Mouse (Mus musculus) hindbrain, postnatal 0 days (tissue): ENCODE measurements at regions not wholly inside any gene's neighbourhood (a gene's known extent, or its start where the extent isn't known, plus 50 kb on each side); places are given as distances from the start of the nearest gene placed in this dataset.

Experiments used
- ATAC-seq: fragments of 200-750 bp; cut with Nextera tagmentation; 2 replicates; pipeline ENCODE4 v1.8.0; 2017; ENCODE audit warnings: mild to moderate bottlenecking, moderate TSS enrichment, moderate library complexity
- DNase-seq: peaks from one replicate; pipeline ENCODE4 v3.0.0-alpha.2; 2015; ENCODE audit warnings: low spot score
- H3K27ac ChIP-seq: fragments of 300-500 bp; sonication (generic); 2 replicates; pipeline ENCODE4 v1.5.1; 2014; ENCODE audit warnings: mild to moderate bottlenecking
- H3K27me3 ChIP-seq: fragments of 300-500 bp; sonication (generic); 2 replicates; pipeline ENCODE4 v1.6.1; 2014; ENCODE audit warnings: low read length, mixed read lengths; ENCODE audit not compliant: insufficient read depth
- H3K36me3 ChIP-seq: fragments of 300-500 bp; sonication (generic); 2 replicates; pipeline ENCODE4 v1.6.1; 2014; ENCODE audit warnings: low read length, mixed read lengths; ENCODE audit not compliant: insufficient read depth
- H3K4me1 ChIP-seq: fragments of 300-500 bp; sonication (generic); 2 replicates; pipeline ENCODE4 v1.6.1; 2014; ENCODE audit warnings: antibody characterized with exemption, low read length, mixed read lengths; ENCODE audit not compliant: insufficient read depth
- H3K4me2 ChIP-seq: fragments of 300-500 bp; sonication (generic); 2 replicates; pipeline ENCODE4 v1.6.1; 2014; ENCODE audit warnings: low read depth, mild to moderate bottlenecking, low read length, moderate library complexity, mixed read lengths
- H3K4me3 ChIP-seq: fragments of 300-500 bp; sonication (generic); 2 replicates; pipeline ENCODE4 v1.5.1; 2014; ENCODE audit warnings: low read length
- H3K9ac ChIP-seq: fragments of 300-500 bp; sonication (generic); replicated peaks from 2 replicates; pipeline ENCODE4 v1.6.1; 2014; ENCODE audit warnings: mild to moderate bottlenecking, low read length, moderate library complexity, mixed read lengths
- H3K9me3 ChIP-seq: fragments of 300-500 bp; sonication (generic); 2 replicates; pipeline ENCODE4 v1.6.1; 2016; ENCODE audit warnings: low read length, mixed read lengths
- CTCF ChIP-seq: IDR thresholded peaks from 2 replicates; pipeline ENCODE4 v1.5.1; 2016; ENCODE audit warnings: antibody characterized with exemption, control low read depth, low read depth
- WGBS: fragments of 180-500 bp; shearing (Covaris S2); extraction: QIAGEN DNeasy Blood & Tissue Kit; methylation state at CpG from one replicate; pipeline ENCODE4 v1.1.7; 2014; 5-methylcytosine and 5-hydroxymethylcytosine counted together

GRCm38 (mm10) chr5:64517241-64517640, 285.9 kb upstream of the Klf3 start:
- H3K4me1 ChIP-seq = no peaks in the 10 kb centered on the region
- H3K27ac ChIP-seq = no peak overlapping the region
- no peak for ATAC-seq
- TF ChIP-seq CTCF = no peak
- H3K27me3 ChIP-seq = no peaks in the 10 kb centered on the region
- no peak overlapping the region for H3K4me2 ChIP-seq
- no peaks in the 10 kb centered on the region for H3K9me3 ChIP-seq
- 91% methylated on average over 4 of the region's 4 CpGs for WGBS
- no peaks in the 10 kb centered on the region for H3K36me3 ChIP-seq
- no peak for DNase-seq
- no peak overlapping the region for H3K4me3 ChIP-seq
- no peak overlapping the region for H3K9ac ChIP-seq

- 39% methylated on average over 3 of the region's 3 CpGs for WGBS
- H3K4me2 ChIP-seq = no peak overlapping the region
- H3K27ac ChIP-seq = no peak overlapping the region
- no peak overlapping the region for H3K4me3 ChIP-seq
- no peaks in the 10 kb centered on the region for H3K4me1 ChIP-seq
- no peaks in the 10 kb centered on the region for H3K9me3 ChIP-seq
- DNase-seq (peak; percentile 62), ATAC-seq (peak; percentile 83)
- no peak for TF ChIP-seq CTCF
- no peaks in the 10 kb centered on the region for H3K36me3 ChIP-seq
- H3K27me3 ChIP-seq = no peaks in the 10 kb centered on the region
- no peak overlapping the region for H3K9ac ChIP-seq
Measured at GRCm38 (mm10) chr5:64517835-64518234, 285.4 kb upstream of the Klf3 start.

- DNase-seq = no peak
- Histone ChIP-seq H3K27ac (no peak overlapping the region), H3K9me3 (no peaks in the 10 kb centered on the region), H3K9ac (no peak overlapping the region), H3K4me2 (no peak overlapping the region), H3K4me1 (no peaks in the 10 kb centered on the region), H3K36me3 (no peaks in the 10 kb centered on the region), H3K27me3 (no peaks in the 10 kb centered on the region), H3K4me3 (no peak overlapping the region)
- no peak for TF ChIP-seq CTCF
- 81% methylated on average over 7 of the region's 7 CpGs for WGBS
- no peak for ATAC-seq
Measured at GRCm38 (mm10) chr5:64519036-64519435, 284.2 kb upstream of the Klf3 start.

DNA sequence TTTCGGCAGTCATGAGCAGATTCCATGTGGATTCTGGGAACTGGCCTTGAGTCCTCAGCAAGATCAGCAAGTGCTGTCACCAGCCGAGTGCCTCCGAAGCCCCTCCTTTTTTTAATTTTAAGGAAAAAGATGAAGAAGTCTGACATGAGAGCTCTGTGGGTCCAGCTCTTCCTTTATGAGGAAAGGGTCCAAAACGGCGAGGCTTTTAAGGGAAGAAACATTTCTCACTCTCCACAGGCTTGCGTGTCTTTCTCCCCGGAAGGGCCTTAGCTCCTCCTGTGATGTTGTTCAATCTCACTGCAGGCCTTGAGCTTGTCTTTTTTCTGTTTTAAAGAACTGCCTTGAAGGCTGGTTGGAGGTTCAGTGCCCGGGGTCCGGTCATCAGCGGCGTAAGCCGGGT, 283.5 kb upstream of the Klf3 start:
- 81% methylated on average over 12 of the region's 12 CpGs for WGBS
- Histone ChIP-seq H3K4me3 (no peak overlapping the region), H3K27me3 (no peaks in the 10 kb centered on the region), H3K9ac (no peak overlapping the region), H3K27ac (no peak overlapping the region), H3K4me2 (no peak overlapping the region), H3K36me3 (no peaks in the 10 kb centered on the region), H3K4me1 (no peaks in the 10 kb centered on the region), H3K9me3 (no peaks in the 10 kb centered on the region)
- DNase-seq (no peak), ATAC-seq (no peak)
- no peak for TF ChIP-seq CTCF

DNA sequence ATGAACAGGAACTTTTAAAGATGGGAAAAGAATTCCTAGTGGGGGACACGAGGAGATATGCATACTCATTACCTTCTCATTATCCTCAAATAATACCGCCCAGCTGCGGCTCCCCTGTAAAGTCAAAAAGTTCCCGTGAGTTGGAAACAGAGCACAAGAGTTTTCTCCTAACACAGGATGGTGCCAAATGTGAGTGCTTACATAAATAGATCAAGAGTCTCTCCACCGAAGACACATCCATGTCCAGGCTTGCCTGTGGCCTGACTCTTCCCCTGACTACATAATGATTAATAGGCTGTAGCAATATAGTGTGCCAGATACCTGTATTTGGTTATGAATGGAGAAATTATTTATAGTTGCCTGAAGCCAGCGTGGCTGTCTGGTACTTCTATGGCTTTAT, 281.8 kb upstream of the Klf3 start:
- no peaks in the 10 kb centered on the region for H3K36me3 ChIP-seq
- H3K27me3 ChIP-seq = no peaks in the 10 kb centered on the region
- no peak overlapping the region for H3K4me3 ChIP-seq
- ATAC-seq (no peak), DNase-seq (no peak)
- 72% methylated on average over 6 of the region's 6 CpGs for WGBS
- H3K4me2 ChIP-seq = no peak overlapping the region
- no peaks in the 10 kb centered on the region for H3K9me3 ChIP-seq
- no peaks in the 10 kb centered on the region for H3K4me1 ChIP-seq
- H3K9ac ChIP-seq = no peak overlapping the region
- no peak for TF ChIP-seq CTCF
- H3K27ac ChIP-seq = no peak overlapping the region

GRCm38 (mm10) chr5:64521969-64522368, 281.2 kb upstream of the Klf3 start:
- ATAC-seq = no peak
- Histone ChIP-seq H3K4me3 (no peak overlapping the region), H3K4me1 (no peaks in the 10 kb centered on the region), H3K27ac (no peak overlapping the region), H3K4me2 (no peak overlapping the region), H3K9me3 (no peaks in the 10 kb centered on the region), H3K36me3 (no peaks in the 10 kb centered on the region), H3K27me3 (no peaks in the 10 kb centered on the region), H3K9ac (no peak overlapping the region)
- WGBS = 15% methylated on average over 5 of the region's 5 CpGs
- peak; percentile 50 for DNase-seq
- peak; percentile 56 for TF ChIP-seq CTCF

DNA sequence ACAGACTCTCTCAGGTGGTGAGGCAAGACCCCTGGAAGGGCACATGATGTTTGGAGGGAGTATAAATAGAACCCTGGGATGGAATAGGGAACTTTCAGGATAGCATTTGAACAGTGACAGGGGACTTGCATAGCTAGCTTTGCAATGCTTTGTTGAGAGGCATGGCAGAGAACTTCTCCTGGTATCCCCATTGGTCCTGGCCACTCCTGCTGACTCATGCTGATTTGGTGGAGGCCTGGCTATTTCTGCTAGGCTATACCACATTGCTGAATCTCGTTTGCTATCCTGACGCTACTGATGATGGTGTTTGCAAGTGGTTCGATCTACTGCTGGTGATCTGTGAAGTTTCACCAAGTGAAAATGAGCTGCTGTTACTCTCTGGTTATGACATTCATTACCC, 276.7 kb upstream of the Klf3 start:
- H3K27ac ChIP-seq = no peak overlapping the region
- no peaks in the 10 kb centered on the region for H3K9me3 ChIP-seq
- no peak overlapping the region for H3K4me3 ChIP-seq
- H3K36me3 ChIP-seq = no peaks in the 10 kb centered on the region
- DNase-seq (no peak), ATAC-seq (no peak)
- no peaks in the 10 kb centered on the region for H3K27me3 ChIP-seq
- no peak overlapping the region for H3K9ac ChIP-seq
- no peaks in the 10 kb centered on the region for H3K4me1 ChIP-seq
- H3K4me2 ChIP-seq = no peak overlapping the region
- TF ChIP-seq CTCF = no peak
- WGBS = 96% methylated on average over 3 of the region's 3 CpGs

DNA sequence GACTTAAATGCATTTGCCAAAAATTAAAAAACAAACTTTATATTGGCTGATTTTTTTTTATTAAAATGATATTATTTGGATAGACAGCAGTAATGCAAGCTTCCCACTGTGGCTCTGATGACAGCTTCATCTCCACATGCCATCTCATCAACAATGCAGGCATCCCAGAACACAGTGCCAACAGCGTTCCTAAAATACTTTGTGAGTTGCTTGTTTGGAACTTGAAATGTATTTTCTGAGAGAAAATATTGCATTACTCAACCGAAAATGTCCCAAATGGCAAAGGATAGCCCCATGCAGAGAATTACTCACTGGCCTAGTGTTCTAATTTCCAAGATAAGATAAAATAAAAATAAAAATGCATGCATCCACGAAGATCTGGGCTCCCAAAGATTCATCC, 275.2 kb upstream of the Klf3 start:
- Histone ChIP-seq H3K27me3 (no peaks in the 10 kb centered on the region), H3K4me1 (no peaks in the 10 kb centered on the region), H3K9ac (no peak overlapping the region), H3K4me3 (no peak overlapping the region), H3K27ac (no peak overlapping the region), H3K4me2 (no peak overlapping the region), H3K9me3 (no peaks in the 10 kb centered on the region), H3K36me3 (no peaks in the 10 kb centered on the region)
- TF ChIP-seq CTCF = no peak
- ATAC-seq = no peak
- no peak for DNase-seq
- 59% methylated on average over 3 of the region's 3 CpGs for WGBS
